Mouse (Mus musculus) spleen, adult 2 months (tissue): ENCODE data around the gene Med23.

Experiments
- CTCF ChIP-seq: fragments of 200-500 bp; IDR thresholded peaks from 2 replicates; pipeline ENCODE4 v1.5.1; 2011; ENCODE audit warnings: mild to moderate bottlenecking, inconsistent platforms; ENCODE audit not compliant: insufficient read depth, insufficient read length, insufficient replicate concordance; ENCODE audit errors: extremely low read depth
- POLR2A ChIP-seq: fragments of 200-500 bp; IDR thresholded peaks from 2 replicates; pipeline ENCODE4 v1.6.1; 2011; ENCODE audit warnings: low read depth, low read length, inconsistent platforms

DNA sequence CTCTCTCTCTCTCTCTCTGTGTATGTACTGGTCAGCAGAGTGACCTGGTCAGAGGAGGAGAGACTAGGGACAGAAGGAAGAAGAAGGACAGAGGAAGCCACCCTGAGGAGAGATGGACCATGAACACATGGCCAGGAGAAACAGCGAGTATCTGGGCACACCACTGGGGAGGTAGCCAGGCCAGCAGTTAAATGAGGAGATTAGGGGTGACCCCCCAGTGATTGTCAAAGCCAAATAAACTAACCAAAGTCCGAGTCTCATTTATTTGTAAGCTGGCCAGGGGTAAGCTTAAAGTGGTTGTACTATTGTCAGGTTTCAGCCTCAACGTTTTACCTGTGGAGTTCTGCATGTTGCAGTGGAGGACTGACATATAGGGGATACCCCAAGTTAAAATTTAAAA, 54.5 kb downstream of the Med23 start:
- TF ChIP-seq CTCF (no peak), POLR2A (no peak)
